Mouse (Mus musculus): ENCODE measurements around the gene Padi2. TPM values are rescaled to one million over a fixed set of nuclear protein-coding genes. Genes with fewer than 3 reads are reported as not detected.

Gene Padi2
- polyA plus RNA-seq, 1 experiment from 2014 or later: 8.4 TPM

- no peak for ATAC-seq (ENCODE audit: low FRiP score, low read depth)
- WGBS: 90% methylated on average over 18 of the region's 18 CpGs
- no peak overlapping the region for H3K9ac ChIP-seq
Measured at GRCm38 (mm10) chr4:140951861-140952641, 45.9 kb downstream of the Padi2 start.

GRCm38 (mm10) chr4:140957131-140957702, 51.1 kb downstream of the Padi2 start:
- peaks cover 18% of the 10 kb centered on the region for H3K4me1 ChIP-seq
- no peaks in the 10 kb centered on the region for H3K36me3 ChIP-seq
- peak overlapping the region; percentile 28 for H3K4me3 ChIP-seq
- H3K9ac ChIP-seq: peak overlapping the region; percentile 36
- H3K4me2 ChIP-seq (replicated peaks): peak overlapping the region; percentile 68
- no peaks in the 10 kb centered on the region for H3K9me3 ChIP-seq
- H3K27me3 ChIP-seq (replicated peaks): no peaks in the 10 kb centered on the region; the same call in 1 of the 2 replicates
- ATAC-seq (ENCODE audit: low FRiP score, low read depth): no peak
- WGBS: 11% methylated on average over 17 of the region's 17 CpGs
- H3K27ac ChIP-seq: no peak overlapping the region

More at GRCm38 (mm10) chr4:140951861-140952641, 45.9 kb downstream of the Padi2 start:
- no peak overlapping the region for H3K27ac ChIP-seq
- H3K9me3 ChIP-seq: no peaks in the 10 kb centered on the region
- H3K4me1 ChIP-seq: peaks cover 3% of the 10 kb centered on the region; the same call in 1 of the 2 replicates
- no peaks in the 10 kb centered on the region for H3K36me3 ChIP-seq
- H3K4me3 ChIP-seq: no peak overlapping the region
- no peaks in the 10 kb centered on the region; the same call in 1 of the 2 replicates for H3K27me3 ChIP-seq (replicated peaks)
- no peak overlapping the region for H3K4me2 ChIP-seq (replicated peaks)

- no peaks in the 10 kb centered on the region for H3K9me3 ChIP-seq
- H3K36me3 ChIP-seq: no peaks in the 10 kb centered on the region
- no peak for ATAC-seq (ENCODE audit: low FRiP score, low read depth)
- 1% methylated on average over 13 of the region's 13 CpGs for WGBS
- H3K4me1 ChIP-seq: peaks cover 23% of the 10 kb centered on the region
- H3K4me2 ChIP-seq (replicated peaks): peak overlapping the region; percentile 68
- H3K27ac ChIP-seq: no peak overlapping the region
- H3K9ac ChIP-seq: peak overlapping the region; percentile 36
- peak overlapping the region; percentile 28 for H3K4me3 ChIP-seq
- no peaks in the 10 kb centered on the region; the same call in 1 of the 2 replicates for H3K27me3 ChIP-seq (replicated peaks)
Measured at GRCm38 (mm10) chr4:140957725-140958124, 51.6 kb downstream of the Padi2 start.

- Histone ChIP-seq H3K9ac (no peak overlapping the region), H3K4me1 (peaks cover 29% of the 10 kb centered on the region), H3K4me3 (no peak overlapping the region), H3K4me2 (replicated peaks) (no peak overlapping the region), H3K36me3 (no peaks in the 10 kb centered on the region), H3K27ac (no peak overlapping the region), H3K9me3 (no peaks in the 10 kb centered on the region), H3K27me3 (replicated peaks) (no peaks in the 10 kb centered on the region; the same call in 1 of the 2 replicates)
- 60% methylated on average over 6 of the region's 6 CpGs for WGBS
- ATAC-seq (ENCODE audit: low FRiP score, low read depth): no peak
Measured at GRCm38 (mm10) chr4:140958319-140958718, 52.2 kb downstream of the Padi2 start.

- no peak for ATAC-seq (ENCODE audit: low FRiP score, low read depth)
- H3K4me1 ChIP-seq: peaks cover 30% of the 10 kb centered on the region
- H3K27ac ChIP-seq: no peak overlapping the region
- no peaks in the 10 kb centered on the region; the same call in 1 of the 2 replicates for H3K27me3 ChIP-seq (replicated peaks)
- no peaks in the 10 kb centered on the region for H3K36me3 ChIP-seq
- no peak overlapping the region for H3K4me2 ChIP-seq (replicated peaks)
- H3K9me3 ChIP-seq: no peaks in the 10 kb centered on the region
- 85% methylated on average over 7 of the region's 7 CpGs for WGBS
- no peak overlapping the region for H3K9ac ChIP-seq
- H3K4me3 ChIP-seq: no peak overlapping the region; the same call in 1 of the 2 replicates
Measured at GRCm38 (mm10) chr4:140959128-140959679, 53.1 kb downstream of the Padi2 start.

GRCm38 (mm10) chr4:140959715-140960479, 53.8 kb downstream of the Padi2 start:
- H3K27me3 ChIP-seq (replicated peaks): no peaks in the 10 kb centered on the region; the same call in 1 of the 2 replicates
- H3K9me3 ChIP-seq: no peaks in the 10 kb centered on the region
- H3K4me3 ChIP-seq: no peak overlapping the region
- H3K4me2 ChIP-seq (replicated peaks): no peak overlapping the region
- peaks cover 30% of the 10 kb centered on the region for H3K4me1 ChIP-seq
- WGBS: 75% methylated on average over 10 of the region's 10 CpGs
- no peak for ATAC-seq (ENCODE audit: low FRiP score, low read depth)
- H3K36me3 ChIP-seq: no peaks in the 10 kb centered on the region
- H3K9ac ChIP-seq: no peak overlapping the region
- no peak overlapping the region for H3K27ac ChIP-seq

- Histone ChIP-seq H3K27me3 (replicated peaks) (no peaks in the 10 kb centered on the region; the same call in 1 of the 2 replicates), H3K36me3 (peaks cover 3% of the 10 kb centered on the region; the same call in 1 of the 2 replicates), H3K9ac (peak within 1 kb of the TSS; percentile 94), H3K4me2 (replicated peaks) (peak within 1 kb of the TSS; percentile 95), H3K4me1 (peaks cover 30% of the 10 kb centered on the region), H3K9me3 (no peaks in the 10 kb centered on the region), H3K27ac (peak within 1 kb of the TSS; percentile 76; the same call in 1 of the 2 replicates), H3K4me3 (peak within 1 kb of the TSS; percentile 94)
- peak; percentile 92 for ATAC-seq (ENCODE audit: low FRiP score, low read depth)
- WGBS: 4% methylated on average over 37 of the region's 37 CpGs
Measured at GRCm38 (mm10) chr4:140960781-140961466, 54.8 kb downstream of the Padi2 start, which contains the start of gene Sdhb. Sdhb (plus strand) TSS chr4:140961203.

GRCm38 (mm10) chr4:140961467-140962206, 55.5 kb downstream of the Padi2 start:
- Histone ChIP-seq H3K36me3 (peaks cover 9% of the 10 kb centered on the region), H3K27me3 (replicated peaks) (no peaks in the 10 kb centered on the region; the same call in 1 of the 2 replicates), H3K4me1 (peaks cover 30% of the 10 kb centered on the region), H3K4me3 (peak overlapping the region; percentile 94), H3K4me2 (replicated peaks) (peak overlapping the region; percentile 95), H3K27ac (peak overlapping the region; percentile 76; the same call in 1 of the 2 replicates), H3K9me3 (no peaks in the 10 kb centered on the region), H3K9ac (peak overlapping the region; percentile 94)
- WGBS: 2% methylated on average over 38 of the region's 38 CpGs
- ATAC-seq (ENCODE audit: low FRiP score, low read depth): peak; percentile 34

- Histone ChIP-seq H3K4me3 (peak overlapping the region; percentile 94), H3K9me3 (no peaks in the 10 kb centered on the region), H3K36me3 (peaks cover 15% of the 10 kb centered on the region), H3K4me2 (replicated peaks) (peak overlapping the region; percentile 95), H3K27ac (no peak overlapping the region), H3K27me3 (replicated peaks) (no peaks in the 10 kb centered on the region), H3K4me1 (peaks cover 24% of the 10 kb centered on the region), H3K9ac (peak overlapping the region; percentile 94)
- WGBS: 76% methylated on average over 8 of the region's 8 CpGs
- no peak for ATAC-seq (ENCODE audit: low FRiP score, low read depth)
Measured at GRCm38 (mm10) chr4:140962207-140962909, 56.2 kb downstream of the Padi2 start.

- Histone ChIP-seq H3K27me3 (replicated peaks) (no peaks in the 10 kb centered on the region), H3K36me3 (peaks cover 21% of the 10 kb centered on the region), H3K27ac (no peak overlapping the region), H3K9me3 (no peaks in the 10 kb centered on the region), H3K9ac (no peak overlapping the region), H3K4me3 (no peak overlapping the region), H3K4me1 (peaks cover 20% of the 10 kb centered on the region), H3K4me2 (replicated peaks) (peak overlapping the region; percentile 95; the same call in 1 of the 2 replicates)
- no peak for ATAC-seq (ENCODE audit: low FRiP score, low read depth)
- WGBS: 42% methylated on average over 5 of the region's 5 CpGs
Measured at GRCm38 (mm10) chr4:140962950-140963349, 56.8 kb downstream of the Padi2 start.

All from neural tube, embryonic 12.5 days (tissue).